Mouse (Mus musculus) cerebellum, adult 18-20 months (tissue): ENCODE measurements around the gene Bmpr1a.

ENCODE experiments used
- DNase-seq, 2 experiments: peaks; one replicate each; pipeline ENCODE4 v3.0.0; 2021

Bmpr1a gene

DNA sequence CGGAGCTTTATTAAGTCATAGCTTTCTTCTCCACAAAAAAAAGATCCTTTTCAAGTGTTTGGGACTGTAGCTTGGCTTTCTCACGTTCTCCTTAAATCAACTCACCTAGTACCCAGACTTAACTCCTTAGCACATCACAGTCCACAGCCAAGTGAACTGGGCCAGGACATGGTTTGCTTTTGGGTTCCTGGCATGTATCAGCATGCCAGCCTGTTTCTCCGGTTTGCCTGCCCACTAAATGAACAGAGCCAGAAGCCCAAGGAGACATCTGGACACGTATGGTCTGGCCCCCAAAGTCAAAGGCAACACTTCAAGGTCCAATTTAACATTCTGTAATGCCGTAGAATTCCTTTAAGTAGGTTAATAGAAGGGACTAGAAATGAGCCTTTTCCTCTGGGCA, 1.2 kb upstream of the Bmpr1a start:
- DNase-seq: no peak

GRCm38 (mm10) chr14:34503759-34504158, 618 bp upstream of the Bmpr1a start:
- no peak for DNase-seq

DNA sequence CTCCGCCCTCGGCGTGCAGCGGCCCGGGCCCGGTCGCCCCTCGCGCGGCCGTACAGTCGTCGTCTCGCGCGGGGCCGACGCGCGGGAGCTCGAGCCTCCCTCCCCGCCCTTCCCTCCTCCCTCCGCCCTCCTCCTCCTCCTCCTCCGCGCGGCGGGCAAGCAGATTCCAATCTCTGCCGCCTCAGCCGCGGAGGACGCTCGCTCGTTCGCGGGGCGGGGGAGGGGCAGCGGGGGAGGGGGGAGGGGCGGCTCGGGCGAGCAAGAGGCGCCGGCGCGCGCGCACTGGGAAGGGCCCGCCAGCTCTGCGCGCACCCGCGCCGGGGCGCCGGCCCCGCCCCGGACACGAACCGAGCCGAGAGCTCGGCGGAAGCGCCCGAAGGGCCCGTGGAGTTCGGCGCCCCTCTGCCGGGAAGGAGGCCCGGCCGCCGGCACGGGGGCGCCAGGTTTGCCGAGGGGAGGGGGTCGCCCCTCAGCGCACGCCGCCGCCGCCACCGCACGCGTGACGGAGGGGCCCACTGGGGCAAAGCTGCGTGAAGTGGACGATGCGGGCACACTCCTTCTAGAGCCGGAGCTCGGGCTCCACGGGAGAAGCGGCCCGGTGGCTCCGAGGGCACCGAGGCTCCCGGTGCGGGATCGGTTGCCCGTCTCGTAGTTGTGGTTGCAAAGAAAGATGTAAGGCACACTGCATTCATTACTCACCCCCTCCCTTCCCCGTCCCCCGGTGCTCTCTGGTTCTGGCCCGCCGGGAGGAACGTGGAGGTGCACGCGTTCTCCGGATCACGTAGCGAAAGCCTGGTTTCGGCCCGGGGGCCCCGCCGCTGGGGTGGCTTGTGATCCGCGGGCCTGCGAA, 441 bp downstream of the Bmpr1a start:
- DNase-seq: peak; percentile 82 to 96

- DNase-seq: peak; percentile 49 to 69
Observed at GRCm38 (mm10) chr14:34501804-34502474, 1.2 kb downstream of the Bmpr1a start.

DNA sequence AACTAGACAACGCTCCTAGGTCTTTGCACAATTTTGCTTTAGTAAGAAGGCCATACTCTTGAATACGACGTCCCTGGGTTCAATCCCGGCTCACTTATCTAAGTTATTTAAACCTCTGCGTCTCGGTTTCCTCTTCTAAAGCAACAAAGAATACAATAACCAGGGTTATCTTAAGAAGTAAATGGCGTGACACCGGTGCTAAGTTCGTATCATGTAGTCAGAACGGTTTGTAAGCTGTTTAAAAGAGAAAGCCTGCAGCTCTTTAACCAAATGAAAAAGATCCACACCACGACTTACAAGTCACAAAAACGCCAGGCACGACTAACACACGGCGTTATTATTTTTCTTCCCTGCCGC, 1.7 kb downstream of the Bmpr1a start:
- DNase-seq: no peak

DNA sequence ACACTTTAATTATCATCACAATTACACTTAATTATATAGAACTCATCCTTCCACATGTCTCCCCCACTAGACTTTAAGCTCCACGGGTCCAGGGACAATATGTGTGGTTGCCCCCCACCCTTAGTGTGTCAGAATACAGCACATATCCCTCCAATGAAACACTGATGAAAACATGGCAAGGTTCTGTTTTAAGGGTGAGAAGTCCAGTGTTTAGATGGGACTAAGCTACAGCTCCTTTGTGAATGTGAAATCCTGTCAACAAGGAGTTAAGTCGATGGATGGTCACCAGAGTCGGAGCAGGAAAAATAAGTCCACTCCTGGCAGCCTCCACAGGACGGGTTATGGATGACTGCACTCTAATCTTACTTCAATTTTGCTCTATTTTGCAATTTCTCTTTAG, 2.8 kb downstream of the Bmpr1a start:
- no peak for DNase-seq

- no peak for DNase-seq
Observed at GRCm38 (mm10) chr14:34499664-34500063, 3.5 kb downstream of the Bmpr1a start.

DNA sequence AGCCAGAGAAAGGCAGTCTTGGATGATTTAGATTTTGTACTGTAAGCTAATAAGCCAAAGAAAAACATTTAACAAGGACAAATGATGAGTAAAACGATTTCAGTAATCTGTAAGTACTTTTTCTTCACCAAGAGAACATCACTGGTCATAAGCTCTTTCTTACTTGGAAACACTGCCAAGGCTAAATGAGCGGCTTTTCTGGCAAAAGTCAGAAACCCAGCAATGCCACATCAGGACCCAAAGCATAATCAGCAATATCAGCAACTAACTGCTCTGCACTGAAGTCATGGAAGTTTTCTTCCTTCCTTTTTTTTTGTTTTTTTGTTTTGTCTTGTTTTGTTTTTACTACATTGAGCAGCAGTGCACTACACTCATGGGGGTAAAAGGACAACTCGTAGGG, 5.8 kb downstream of the Bmpr1a start:
- no peak for DNase-seq

- no peak for DNase-seq
Observed at GRCm38 (mm10) chr14:34493682-34494081, 9.5 kb downstream of the Bmpr1a start.

DNA sequence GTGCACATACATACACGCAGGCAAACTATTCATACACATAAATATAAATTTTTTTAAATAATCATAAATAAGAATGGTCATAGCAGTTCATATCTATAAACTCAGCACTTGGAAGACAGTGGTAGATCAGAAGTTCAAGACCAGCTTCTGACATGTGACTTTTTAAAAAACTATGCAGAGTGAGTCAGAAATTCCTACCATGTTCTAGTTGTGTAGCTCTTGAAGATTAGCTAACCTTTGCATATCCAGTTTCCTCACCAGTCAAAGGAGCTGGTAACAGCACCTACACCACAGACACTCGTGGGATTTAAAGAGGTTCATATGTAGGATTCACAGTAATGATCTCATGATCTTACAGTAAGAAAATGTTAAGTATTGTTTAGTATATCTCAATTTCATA, 10.5 kb downstream of the Bmpr1a start:
- no peak for DNase-seq

- DNase-seq: no peak
Observed at GRCm38 (mm10) chr14:34490965-34491364, 12.2 kb downstream of the Bmpr1a start.

- no peak for DNase-seq
Observed at GRCm38 (mm10) chr14:34489928-34490327, 13.2 kb downstream of the Bmpr1a start.

DNA sequence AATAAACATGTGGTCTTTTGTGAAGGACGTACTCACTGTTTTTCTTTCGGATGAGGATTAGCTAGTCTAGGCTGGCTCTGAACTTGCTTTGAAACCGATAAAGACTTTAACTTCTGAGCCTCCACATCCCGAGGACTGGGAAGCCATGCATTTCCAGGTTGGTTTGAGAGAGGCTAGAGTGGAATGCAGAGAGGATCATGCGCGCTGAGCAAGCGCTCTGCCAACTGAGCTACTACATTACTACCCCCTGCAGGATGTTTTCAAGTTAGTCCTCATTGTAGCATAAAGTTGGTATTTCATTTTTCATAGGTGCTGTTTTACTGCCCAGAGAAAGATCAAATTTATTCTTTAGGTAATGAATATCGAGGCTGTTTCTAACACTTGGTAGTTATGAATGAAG, 17.0 kb downstream of the Bmpr1a start:
- DNase-seq: no peak

DNA sequence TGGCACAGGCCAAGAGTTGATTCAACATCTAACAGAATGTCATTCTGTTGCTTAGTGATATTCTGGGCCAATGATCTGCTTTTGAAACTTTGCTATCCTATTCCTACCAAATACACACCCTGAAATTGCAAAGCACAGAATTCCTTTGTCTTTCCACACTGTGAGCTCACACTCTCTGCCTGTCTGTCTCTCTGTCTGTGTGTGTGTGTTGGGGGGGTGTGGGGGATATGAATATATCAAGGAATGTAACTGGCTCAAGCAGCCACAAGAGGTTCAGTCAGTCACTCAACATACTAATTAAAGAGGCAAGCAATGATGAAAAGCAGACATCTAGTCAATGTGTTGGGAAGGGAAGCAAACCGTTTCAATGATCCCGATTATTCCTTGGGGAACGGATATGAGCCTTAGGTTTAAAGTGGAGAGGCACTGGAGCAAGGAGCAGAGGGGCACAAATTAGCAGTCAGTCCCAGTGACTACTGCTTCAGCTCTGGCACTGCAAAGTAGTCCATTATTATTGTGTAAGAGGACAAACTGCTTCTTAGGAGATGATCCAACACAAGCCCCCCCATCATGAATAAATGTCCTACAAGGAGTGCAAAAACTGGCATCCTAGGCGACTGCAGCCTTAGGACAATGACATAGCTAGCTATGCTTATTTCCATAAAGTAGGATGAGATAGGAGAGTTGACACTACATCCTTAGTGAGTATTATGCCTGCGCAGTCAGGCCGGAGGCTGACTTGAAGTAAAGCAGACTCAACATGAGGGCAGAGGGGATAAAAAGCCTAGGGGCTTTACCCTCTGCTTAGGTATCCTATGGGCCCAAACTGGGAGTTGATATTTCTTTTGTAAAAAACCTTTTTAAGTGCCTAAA, 19.4 kb downstream of the Bmpr1a start:
- DNase-seq: no peak

DNA sequence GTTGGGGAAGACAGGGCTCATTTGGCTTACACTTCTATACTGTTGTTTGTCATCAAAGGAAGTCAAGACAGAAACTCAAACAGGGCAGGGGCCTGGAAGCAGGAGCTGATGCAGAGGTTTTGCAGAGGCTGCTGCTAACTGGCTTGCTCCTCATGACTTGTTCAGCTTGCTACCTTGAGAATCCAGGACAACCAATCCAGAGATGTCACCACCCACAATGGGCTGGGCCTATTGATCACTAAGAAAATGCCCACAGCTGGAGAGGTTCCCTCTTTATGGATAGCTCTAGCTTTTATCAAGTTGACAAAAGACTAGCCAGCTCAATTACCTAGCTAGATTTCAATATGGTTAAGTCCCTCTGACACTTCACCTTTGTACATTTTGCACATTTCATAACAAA, 31.6 kb downstream of the Bmpr1a start:
- DNase-seq: no peak

GRCm38 (mm10) chr14:34466291-34466690, 36.9 kb downstream of the Bmpr1a start:
- no peak for DNase-seq

DNA sequence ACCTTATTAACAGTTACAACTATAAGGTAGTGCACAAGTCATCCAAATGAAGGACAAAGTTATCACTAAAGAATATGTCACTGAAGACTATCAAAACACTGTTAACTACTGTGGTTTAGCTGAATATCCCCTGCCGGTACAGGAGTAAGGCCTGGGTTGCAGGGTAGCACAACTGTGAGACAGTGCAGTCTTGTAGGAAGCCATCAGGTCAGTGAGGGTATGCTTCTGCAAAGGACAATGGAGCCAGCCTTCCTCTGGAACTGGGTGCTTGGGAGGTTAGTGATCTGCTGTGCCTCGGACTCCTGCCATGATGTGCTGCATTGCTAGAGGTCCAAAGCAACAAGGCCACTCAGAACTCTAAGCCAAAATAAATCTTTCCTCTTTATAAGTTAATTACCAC, 43.8 kb downstream of the Bmpr1a start:
- no peak for DNase-seq

DNA sequence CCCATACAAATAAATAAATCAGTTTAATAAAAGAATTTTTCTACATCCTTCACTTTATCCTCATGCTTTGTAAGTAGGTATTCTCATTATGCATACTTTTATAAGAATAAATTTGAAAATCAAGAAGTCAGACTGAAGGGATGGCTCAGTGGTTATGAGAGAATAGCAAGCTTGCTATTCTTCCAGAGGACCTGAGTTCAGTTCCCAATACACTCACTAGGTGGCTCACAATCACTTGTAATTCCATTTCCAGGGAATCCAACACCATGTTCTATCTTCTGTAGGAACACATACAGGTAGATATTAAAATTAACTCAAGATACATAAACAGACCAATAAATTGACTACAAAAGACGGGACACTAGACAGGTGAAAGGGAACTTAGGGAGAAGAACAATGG, 44.3 kb downstream of the Bmpr1a start:
- DNase-seq: peak; percentile 69 to 78

- DNase-seq: no peak
Observed at GRCm38 (mm10) chr14:34454282-34454681, 48.9 kb downstream of the Bmpr1a start.

DNA sequence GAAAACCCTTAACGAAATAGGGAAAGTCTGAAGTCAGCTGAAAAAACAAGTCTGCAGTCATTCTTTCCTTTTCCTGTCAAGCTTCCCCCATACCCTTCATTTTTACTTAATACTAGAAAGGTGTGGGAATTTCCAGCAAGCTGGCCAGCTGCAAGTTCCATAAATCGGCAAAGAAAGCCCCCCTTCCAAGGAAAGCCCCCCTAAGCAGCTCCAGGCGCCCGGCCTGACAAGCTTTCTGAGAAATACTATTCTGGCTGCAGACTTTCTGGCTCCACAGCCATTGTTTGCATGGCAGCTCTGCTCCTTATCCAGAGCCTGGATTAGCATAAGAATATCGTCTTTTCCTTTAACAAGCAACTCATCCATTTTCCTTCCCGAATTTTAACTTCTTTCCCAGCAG, 49.5 kb downstream of the Bmpr1a start:
- DNase-seq: no peak

DNA sequence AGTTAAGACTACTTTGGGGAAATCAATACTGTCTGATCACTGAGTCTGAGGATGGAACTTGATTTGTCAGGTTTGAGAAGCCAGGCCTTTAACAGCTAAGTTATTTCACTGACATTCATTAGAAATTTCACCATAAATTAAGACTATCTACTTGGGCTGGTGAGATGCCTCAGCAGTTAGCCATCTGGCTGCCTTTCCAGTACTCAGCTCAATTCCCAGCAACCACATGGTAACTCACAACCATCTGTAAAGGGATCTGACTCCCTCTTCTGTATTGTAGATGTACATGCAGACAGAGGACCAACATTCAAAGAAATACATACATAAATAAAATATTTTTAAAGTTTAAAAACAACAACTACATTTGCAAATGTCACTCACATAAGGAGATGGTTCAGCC, 51.3 kb downstream of the Bmpr1a start:
- no peak for DNase-seq

DNA sequence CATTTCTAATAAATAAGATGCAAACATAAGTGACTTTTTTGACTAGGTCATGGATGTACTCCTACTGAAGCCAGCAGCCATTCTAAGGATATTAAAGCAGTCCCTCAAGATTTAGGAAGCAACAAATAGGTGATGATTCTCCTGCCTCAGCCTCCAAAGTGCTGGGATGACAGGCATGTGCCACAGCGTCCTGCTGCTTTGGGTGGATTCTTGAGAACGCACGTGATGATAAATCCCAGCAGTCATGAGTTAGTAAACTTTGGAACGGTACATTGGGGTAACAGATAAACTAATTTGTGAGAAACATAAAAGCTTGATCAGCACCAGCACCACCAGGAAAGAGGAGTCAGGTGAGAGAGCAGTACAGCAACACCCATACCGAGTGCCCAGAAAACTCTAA, 52.7 kb downstream of the Bmpr1a start:
- no peak for DNase-seq

DNA sequence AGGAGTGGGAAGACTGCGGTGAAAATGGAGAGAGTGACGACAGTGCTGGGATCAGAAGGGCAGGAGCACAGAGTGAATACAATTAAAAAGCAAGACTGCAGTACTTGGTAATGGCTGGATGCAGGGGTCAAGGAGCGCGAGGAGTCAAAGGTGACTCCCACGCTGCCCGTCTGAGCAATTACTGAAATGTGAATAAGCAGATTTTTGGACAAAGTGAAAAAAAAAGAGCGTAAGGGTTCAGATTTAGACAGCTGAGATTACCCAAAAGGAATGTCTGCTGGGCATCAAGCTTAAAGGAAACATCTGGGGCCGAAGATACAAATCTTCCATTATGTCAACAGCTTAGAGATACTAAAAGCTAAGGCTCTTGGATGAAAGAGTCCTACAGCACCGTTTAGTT, 53.3 kb downstream of the Bmpr1a start:
- DNase-seq: no peak

DNA sequence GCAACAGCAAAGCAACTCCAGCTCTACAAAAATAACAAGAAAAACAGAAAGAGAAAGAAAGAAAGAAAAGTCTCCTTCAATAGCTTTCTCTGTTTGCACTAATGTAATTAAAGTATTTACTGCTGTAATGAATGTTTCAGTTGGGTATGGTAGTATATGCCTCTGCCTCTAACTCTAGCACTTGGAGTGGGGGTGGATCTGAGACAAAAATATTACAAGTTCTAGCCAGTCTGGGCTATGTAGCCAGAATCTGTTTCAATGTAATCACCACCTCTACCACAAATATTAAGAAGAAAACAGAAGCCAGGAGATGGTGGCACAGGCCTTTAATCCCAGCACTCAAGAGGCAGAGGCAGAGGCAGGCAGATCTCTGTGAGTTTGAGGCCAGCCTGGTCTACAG, 54.7 kb downstream of the Bmpr1a start:
- DNase-seq: no peak
